Mouse (Mus musculus) forebrain, embryonic 12.5 days (tissue): ENCODE data around the gene Fto. TPM values are rescaled to one million over a fixed set of nuclear protein-coding genes. Genes with fewer than 3 reads are reported as not detected.

Experiments used
- ATAC-seq: fragments of 200-750 bp; cut with Nextera tagmentation; 2 replicates; pipeline ENCODE4 v1.8.0; 2017; ENCODE audit warnings: moderate TSS enrichment; ENCODE audit not compliant: low FRiP score
- H3K27ac ChIP-seq: fragments of 300-500 bp; sonication (generic); 2 replicates; pipeline ENCODE4 v1.5.1; 2016; ENCODE audit warnings: mild to moderate bottlenecking
- H3K27me3 ChIP-seq: fragments of 300-500 bp; sonication (generic); 2 replicates; pipeline ENCODE4 v1.6.1; 2016; ENCODE audit warnings: mild to moderate bottlenecking
- H3K36me3 ChIP-seq: fragments of 300-500 bp; sonication (generic); replicated peaks from 2 replicates; pipeline ENCODE4 v1.6.1; 2016; ENCODE audit warnings: mild to moderate bottlenecking
- H3K4me1 ChIP-seq: fragments of 300-500 bp; sonication (generic); 2 replicates; pipeline ENCODE4 v1.6.1; 2016
- H3K4me2 ChIP-seq: fragments of 300-500 bp; sonication (generic); 2 replicates; pipeline ENCODE4 v1.6.1; 2016; ENCODE audit warnings: mild to moderate bottlenecking, moderate library complexity
- H3K4me3 ChIP-seq: fragments of 300-500 bp; sonication (generic); replicated peaks from 2 replicates; pipeline ENCODE4 v1.5.1; 2016; ENCODE audit warnings: mild to moderate bottlenecking
- H3K9ac ChIP-seq: fragments of 300-500 bp; sonication (generic); 2 replicates; pipeline ENCODE4 v1.6.1; 2016; ENCODE audit warnings: mild to moderate bottlenecking
- H3K9me3 ChIP-seq: fragments of 300-500 bp; sonication (generic); 2 replicates; pipeline ENCODE4 v1.6.1; 2016
- WGBS: fragments of 180-500 bp; shearing (Covaris S2); methylation state at CpG from one replicate; pipeline ENCODE4 v1.1.7; 2016; 5-methylcytosine and 5-hydroxymethylcytosine counted together
- polyA plus RNA-seq: library from polyadenylated mRNA; unstranded; fragments of >200 nt; fragmentation: Nextera tagmentation; extraction: Ambion mirVana; gene quantifications from 2 replicates; pipeline ENCODE4 v1.2.1, GENCODE M21; 2016

The Fto gene
- polyA plus RNA-seq, 1 experiment from 2014 or later = 105 TPM

GRCm38 (mm10) chr8:91502791-91503190, 189.5 kb downstream of the Fto start:
- no peak overlapping the region for H3K27ac ChIP-seq
- no peak overlapping the region for H3K4me3 ChIP-seq
- no peak overlapping the region for H3K9ac ChIP-seq
- no peak for ATAC-seq
- H3K36me3 ChIP-seq = no peaks in the 10 kb centered on the region
- no peak overlapping the region for H3K4me2 ChIP-seq
- H3K9me3 ChIP-seq = no peaks in the 10 kb centered on the region
- H3K4me1 ChIP-seq = peaks cover 24% of the 10 kb centered on the region
- 41% methylated on average over 5 of the region's 5 CpGs for whole genome bisulfite sequencing
- peaks cover 57% of the 10 kb centered on the region for H3K27me3 ChIP-seq

DNA sequence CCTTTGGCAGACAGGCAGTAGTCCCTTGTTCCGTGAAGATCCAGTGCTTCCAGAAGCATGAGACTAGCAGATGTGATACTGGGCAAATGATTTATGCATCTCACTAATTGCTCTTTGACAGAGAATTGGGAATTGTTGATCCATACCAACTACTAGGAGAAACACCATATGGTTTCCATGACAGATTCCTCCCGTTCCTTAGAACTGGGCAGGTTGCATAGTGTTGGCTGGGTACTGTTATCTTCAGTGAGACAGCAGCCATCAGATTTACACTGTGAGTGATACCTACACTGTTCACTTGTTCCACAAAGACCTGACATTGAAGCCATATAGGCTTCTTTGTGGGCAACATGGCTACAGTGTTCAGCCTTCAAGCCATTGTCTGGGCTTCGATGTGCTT, 191.0 kb downstream of the Fto start:
- Histone ChIP-seq H3K4me2 (no peak overlapping the region), H3K36me3 (no peaks in the 10 kb centered on the region), H3K4me1 (peaks cover 40% of the 10 kb centered on the region), H3K27ac (no peak overlapping the region), H3K9me3 (no peaks in the 10 kb centered on the region), H3K9ac (no peak overlapping the region), H3K4me3 (no peak overlapping the region), H3K27me3 (peaks cover 63% of the 10 kb centered on the region)
- no peak for ATAC-seq
- 90% methylated on average over 3 of the region's 3 CpGs for WGBS

- WGBS = 91% methylated on average over 10 of the region's 10 CpGs
- H3K4me2 ChIP-seq = no peak overlapping the region
- no peaks in the 10 kb centered on the region for H3K36me3 ChIP-seq
- peaks cover 69% of the 10 kb centered on the region for H3K27me3 ChIP-seq
- peaks cover 45% of the 10 kb centered on the region for H3K4me1 ChIP-seq
- no peaks in the 10 kb centered on the region for H3K9me3 ChIP-seq
- no peak overlapping the region for H3K4me3 ChIP-seq
- no peak for ATAC-seq
- no peak overlapping the region for H3K27ac ChIP-seq
- no peak overlapping the region for H3K9ac ChIP-seq
These were observed 191.6 kb downstream of the Fto start for GRCm38 (mm10) chr8:91504891-91505290.

GRCm38 (mm10) chr8:91505411-91505954, 192.2 kb downstream of the Fto start:
- H3K4me2 ChIP-seq = no peak overlapping the region
- no peaks in the 10 kb centered on the region for H3K9me3 ChIP-seq
- no peak for ATAC-seq
- H3K36me3 ChIP-seq = no peaks in the 10 kb centered on the region
- no peak overlapping the region for H3K27ac ChIP-seq
- H3K27me3 ChIP-seq = peaks cover 75% of the 10 kb centered on the region
- peaks cover 51% of the 10 kb centered on the region for H3K4me1 ChIP-seq
- 84% methylated on average over 8 of the region's 8 CpGs for WGBS
- H3K9ac ChIP-seq = no peak overlapping the region
- no peak overlapping the region for H3K4me3 ChIP-seq

- ATAC-seq = no peak
- H3K4me1 ChIP-seq = peaks cover 55% of the 10 kb centered on the region
- no peak overlapping the region for H3K4me3 ChIP-seq
- no peak overlapping the region for H3K9ac ChIP-seq
- H3K27me3 ChIP-seq = peaks cover 77% of the 10 kb centered on the region
- WGBS = 80% methylated on average over 4 of the region's 4 CpGs
- no peak overlapping the region for H3K4me2 ChIP-seq
- no peak overlapping the region for H3K27ac ChIP-seq
- no peaks in the 10 kb centered on the region for H3K9me3 ChIP-seq
- H3K36me3 ChIP-seq = no peaks in the 10 kb centered on the region
These were observed 192.8 kb downstream of the Fto start for GRCm38 (mm10) chr8:91505997-91506672.

DNA sequence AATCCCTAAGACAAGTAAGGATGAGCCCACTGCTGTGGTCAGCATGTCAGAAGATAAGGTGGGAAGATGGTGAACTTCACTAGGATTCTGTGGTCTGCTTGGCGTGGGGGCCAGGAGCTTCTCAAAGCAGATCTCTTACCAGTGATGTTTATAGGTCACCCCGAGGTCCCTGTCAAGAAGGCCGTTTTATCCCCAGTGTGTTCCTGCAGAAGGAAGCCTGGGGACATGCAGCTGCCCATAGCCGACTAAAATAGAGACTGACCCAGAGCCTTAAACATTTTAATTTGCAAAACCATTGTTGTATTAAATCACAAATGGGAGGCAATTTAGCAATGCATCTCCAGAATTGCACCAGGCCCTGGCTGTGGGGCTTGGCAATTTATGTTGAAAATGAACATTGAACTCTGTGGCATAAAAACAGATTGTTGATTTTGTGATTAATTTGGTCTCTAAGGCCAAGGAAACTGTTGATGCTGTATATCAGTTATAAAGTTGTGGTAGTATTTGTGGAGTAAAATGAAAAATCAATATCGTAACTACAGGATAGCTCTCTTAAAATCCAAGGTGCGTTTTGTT, 193.4 kb downstream of the Fto start:
- peaks cover 55% of the 10 kb centered on the region for H3K4me1 ChIP-seq
- no peak overlapping the region for H3K27ac ChIP-seq
- H3K9me3 ChIP-seq = no peaks in the 10 kb centered on the region
- H3K4me2 ChIP-seq = no peak overlapping the region
- no peak overlapping the region for H3K4me3 ChIP-seq
- WGBS = 83% methylated on average over 6 of the region's 6 CpGs
- ATAC-seq = no peak
- H3K9ac ChIP-seq = no peak overlapping the region
- peaks cover 77% of the 10 kb centered on the region for H3K27me3 ChIP-seq
- H3K36me3 ChIP-seq = no peaks in the 10 kb centered on the region

DNA sequence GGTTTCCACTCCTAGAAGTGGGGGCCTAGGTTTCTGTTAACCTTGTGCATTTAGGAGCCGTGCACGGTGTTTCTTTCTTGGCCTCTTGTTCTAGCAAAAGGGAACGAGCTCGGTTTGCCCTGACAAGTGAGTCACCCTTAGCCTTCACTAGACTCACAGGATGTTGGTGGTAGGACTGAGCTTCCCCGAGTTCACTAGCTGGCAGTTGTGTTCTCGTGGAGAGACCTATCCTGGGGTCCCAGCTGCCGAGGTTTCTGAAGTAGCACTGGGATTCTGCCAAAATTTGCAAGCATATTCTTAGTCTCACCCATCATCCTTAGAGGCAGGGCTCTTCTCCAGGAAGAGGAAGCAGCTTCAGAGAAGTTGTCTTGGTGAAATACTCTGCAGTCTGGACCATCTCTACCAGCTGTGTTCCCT, 194.4 kb downstream of the Fto start:
- no peak for ATAC-seq
- Histone ChIP-seq H3K4me2 (no peak overlapping the region), H3K27ac (no peak overlapping the region), H3K9me3 (no peaks in the 10 kb centered on the region), H3K4me1 (peaks cover 47% of the 10 kb centered on the region), H3K36me3 (no peaks in the 10 kb centered on the region), H3K9ac (no peak overlapping the region), H3K27me3 (peaks cover 76% of the 10 kb centered on the region), H3K4me3 (no peak overlapping the region)
- WGBS = 86% methylated on average over 7 of the region's 7 CpGs

- no peaks in the 10 kb centered on the region for H3K36me3 ChIP-seq
- no peak overlapping the region for H3K27ac ChIP-seq
- ATAC-seq = no peak
- H3K9ac ChIP-seq = no peak overlapping the region
- WGBS = 66% methylated on average over 4 of the region's 4 CpGs
- H3K27me3 ChIP-seq = peaks cover 79% of the 10 kb centered on the region
- H3K9me3 ChIP-seq = no peaks in the 10 kb centered on the region
- peaks cover 41% of the 10 kb centered on the region for H3K4me1 ChIP-seq
- H3K4me3 ChIP-seq = no peak overlapping the region
- H3K4me2 ChIP-seq = no peak overlapping the region
These were observed 195.0 kb downstream of the Fto start for GRCm38 (mm10) chr8:91508284-91508683.

DNA sequence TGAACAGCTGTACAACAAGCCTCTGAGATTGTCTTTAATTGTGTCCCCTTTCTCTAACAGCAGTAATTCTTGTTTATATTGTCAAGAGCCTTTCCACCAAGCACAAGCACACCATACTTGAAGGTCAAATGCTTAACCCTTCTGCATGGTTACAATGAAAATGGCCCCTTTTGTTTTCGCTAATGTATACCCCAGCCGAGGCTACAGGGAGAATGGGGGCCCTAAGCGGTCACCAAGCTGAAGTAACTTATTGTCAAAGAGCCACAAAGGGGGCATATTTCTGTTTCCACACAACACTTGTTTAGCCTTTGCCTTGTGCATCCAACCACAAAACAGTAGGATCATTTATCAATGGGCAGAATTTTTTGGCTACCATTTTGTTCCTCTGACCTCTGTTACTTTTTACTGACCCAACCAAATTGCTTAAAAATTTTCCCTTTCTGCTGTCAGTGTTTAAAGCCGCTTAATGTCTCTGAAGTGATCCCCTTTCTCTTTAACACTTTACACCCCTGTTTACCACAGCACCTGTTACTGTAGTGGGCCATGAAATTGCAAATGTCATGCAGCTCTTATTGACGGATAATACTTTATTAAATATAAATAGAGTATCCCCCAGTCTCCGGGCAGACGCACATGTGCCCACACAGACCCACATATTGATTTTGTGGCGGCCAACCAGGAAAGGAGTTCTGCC, 196.0 kb downstream of the Fto start:
- Histone ChIP-seq H3K9ac (no peak overlapping the region), H3K27ac (no peak overlapping the region), H3K4me1 (peaks cover 37% of the 10 kb centered on the region), H3K4me2 (no peak overlapping the region), H3K9me3 (no peaks in the 10 kb centered on the region), H3K36me3 (no peaks in the 10 kb centered on the region), H3K27me3 (peaks cover 83% of the 10 kb centered on the region), H3K4me3 (no peak overlapping the region)
- 26% methylated on average over 8 of the region's 8 CpGs for WGBS
- ATAC-seq = no peak

- H3K4me3 ChIP-seq = no peak overlapping the region
- no peak overlapping the region for H3K4me2 ChIP-seq
- peaks cover 82% of the 10 kb centered on the region for H3K27me3 ChIP-seq
- no peaks in the 10 kb centered on the region for H3K9me3 ChIP-seq
- no peak for ATAC-seq
- H3K27ac ChIP-seq = no peak overlapping the region
- H3K4me1 ChIP-seq = peaks cover 42% of the 10 kb centered on the region
- no peak overlapping the region for H3K9ac ChIP-seq
- H3K36me3 ChIP-seq = no peaks in the 10 kb centered on the region
- WGBS = 17% methylated on average over 6 of the region's 6 CpGs
These were observed 196.6 kb downstream of the Fto start for GRCm38 (mm10) chr8:91509900-91510260.

DNA sequence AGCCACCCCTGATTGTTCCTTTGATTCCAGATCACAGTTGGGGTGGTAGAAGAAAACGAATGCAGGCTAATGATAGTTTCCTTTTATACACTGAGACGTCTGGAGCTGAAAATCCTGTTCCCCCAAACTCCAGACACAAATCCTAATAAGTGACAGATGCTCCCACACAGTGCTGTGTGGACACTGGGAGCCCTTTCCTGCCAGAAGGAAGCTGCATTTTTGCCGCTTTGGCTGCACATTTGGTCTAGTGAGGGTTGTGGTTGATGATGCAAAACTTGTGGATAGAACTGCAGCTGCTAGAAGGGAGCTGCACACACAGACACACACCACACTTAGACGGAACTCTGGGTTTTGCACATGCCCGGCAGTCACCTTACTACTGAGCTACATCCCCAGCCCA, 197.4 kb downstream of the Fto start:
- Histone ChIP-seq H3K27me3 (peaks cover 79% of the 10 kb centered on the region), H3K4me3 (no peak overlapping the region), H3K27ac (no peak overlapping the region), H3K4me2 (no peak overlapping the region), H3K9me3 (no peaks in the 10 kb centered on the region), H3K36me3 (no peaks in the 10 kb centered on the region), H3K4me1 (peaks cover 50% of the 10 kb centered on the region), H3K9ac (no peak overlapping the region)
- ATAC-seq = no peak
- WGBS = 41% methylated on average over 5 of the region's 5 CpGs

GRCm38 (mm10) chr8:91511943-91512342, 198.6 kb downstream of the Fto start:
- Histone ChIP-seq H3K9ac (no peak overlapping the region), H3K4me1 (peaks cover 61% of the 10 kb centered on the region), H3K27ac (no peak overlapping the region), H3K4me2 (no peak overlapping the region), H3K27me3 (peaks cover 79% of the 10 kb centered on the region), H3K36me3 (no peaks in the 10 kb centered on the region), H3K9me3 (no peaks in the 10 kb centered on the region), H3K4me3 (no peak overlapping the region)
- ATAC-seq = no peak
- 86% methylated on average over 4 of the region's 4 CpGs for WGBS
